Mouse (Mus musculus) lung, adult 2 months (tissue): ENCODE measurements around the gene Dpp9. TPM values are rescaled to one million over a fixed set of nuclear protein-coding genes. Genes with fewer than 3 reads are reported as not detected.

ENCODE experiments used
- DNase-seq: peaks from one replicate; pipeline ENCODE4 v3.0.0; 2022
- H3K4me1 ChIP-seq: fragments of 200-500 bp; 2 replicates; pipeline ENCODE4 v1.6.1; 2011; ENCODE audit warnings: low read length; ENCODE audit not compliant: control insufficient read depth, insufficient read depth
- H3K4me3 ChIP-seq: fragments of 200-500 bp; replicated peaks from 2 replicates; pipeline ENCODE3; 2011; ENCODE audit warnings: low read depth, mild to moderate bottlenecking, control low read depth, low read length; ENCODE audit errors: extremely low read depth
- CTCF ChIP-seq: fragments of 200-500 bp; IDR thresholded peaks from 2 replicates; pipeline ENCODE4 v1.5.1; 2011; ENCODE audit warnings: mild to moderate bottlenecking, low read length, control low read depth; ENCODE audit not compliant: insufficient read depth
- POLR2A ChIP-seq: fragments of 200-500 bp; IDR thresholded peaks from 2 replicates; pipeline ENCODE4 v1.6.1; 2011; ENCODE audit warnings: low read depth, mild to moderate bottlenecking, control low read depth, low read length, borderline replicate concordance; ENCODE audit errors: extremely low read depth
- WGBS: fragments of 180-500 bp; shearing (Covaris S2); methylation state at CpG from one replicate; pipeline ENCODE4 v1.1.7; 2018; 5-methylcytosine and 5-hydroxymethylcytosine counted together
- polyA plus RNA-seq: library from polyadenylated mRNA; depleted of rRNA; stranded (reverse); fragments of >200 nt; gene quantifications from 2 replicates; pipeline ENCODE4 v1.2.3, GENCODE M21; 2012

Dpp9 gene
- polyA plus RNA-seq, 1 experiment = 65.8 TPM

- DNase-seq = no peak
- Histone ChIP-seq H3K4me3 (no peak overlapping the region), H3K4me1 (no peaks in the 10 kb centered on the region)
- 60% methylated on average over 2 of the region's 2 CpGs for WGBS
- TF ChIP-seq CTCF = peak; percentile 54
- no peak for TF ChIP-seq POLR2A
Observed at GRCm38 (mm10) chr17:56196860-56197259, 21.8 kb downstream of the Dpp9 start.

- 87% methylated on average over 13 of the region's 13 CpGs for WGBS
- DNase-seq = no peak
- no peaks in the 10 kb centered on the region for H3K4me1 ChIP-seq
- TF ChIP-seq CTCF (no peak), POLR2A (no peak)
- H3K4me3 ChIP-seq = no peak overlapping the region
Observed at GRCm38 (mm10) chr17:56194765-56195164, 23.9 kb downstream of the Dpp9 start.

- Histone ChIP-seq H3K4me1 (no peaks in the 10 kb centered on the region), H3K4me3 (no peak overlapping the region)
- TF ChIP-seq CTCF = no peak
- no peak for TF ChIP-seq POLR2A
- no peak for DNase-seq
- 85% methylated on average over 12 of the region's 12 CpGs for WGBS
Observed at GRCm38 (mm10) chr17:56194357-56194756, 24.3 kb downstream of the Dpp9 start.

GRCm38 (mm10) chr17:56191266-56191665 is 27.4 kb downstream of the Dpp9 start:
- Histone ChIP-seq H3K4me3 (no peak overlapping the region), H3K4me1 (no peaks in the 10 kb centered on the region)
- 85% methylated on average over 6 of the region's 6 CpGs for WGBS
- no peak for DNase-seq
- TF ChIP-seq POLR2A (no peak), CTCF (no peak)

- H3K4me3 ChIP-seq = no peak overlapping the region
- DNase-seq = no peak
- WGBS = 38% methylated on average over 11 of the region's 11 CpGs
- peaks cover 8% of the 10 kb centered on the region for H3K4me1 ChIP-seq
- TF ChIP-seq CTCF (no peak), POLR2A (no peak)
Observed at GRCm38 (mm10) chr17:56185281-56186141, 33.2 kb downstream of the Dpp9 start.

- peaks cover 8% of the 10 kb centered on the region for H3K4me1 ChIP-seq
- TF ChIP-seq POLR2A = peak; percentile 69; the same call in 1 of the 2 replicates
- no peak for TF ChIP-seq CTCF
- under 1% methylated on average over 47 of the region's 47 CpGs for WGBS
- H3K4me3 ChIP-seq = peak within 1 kb of the TSS; percentile 75
- peak; percentile 96 for DNase-seq
Observed at GRCm38 (mm10) chr17:56183658-56184103, 35.0 kb downstream of the Dpp9 start, which contains the start of gene Mydgf. Mydgf (minus strand) TSS chr17:56183920.

GRCm38 (mm10) chr17:56182975-56183657 is 35.6 kb downstream of the Dpp9 start:
- DNase-seq = no peak
- under 1% methylated on average over 14 of the region's 14 CpGs for WGBS

GRCm38 (mm10) chr17:56175416-56175815 is 43.3 kb downstream of the Dpp9 start:
- Histone ChIP-seq H3K4me1 (no peaks in the 10 kb centered on the region), H3K4me3 (no peak overlapping the region)
- 94% methylated on average over 3 of the region's 3 CpGs for WGBS
- no peak for TF ChIP-seq POLR2A
- no peak for TF ChIP-seq CTCF
- no peak for DNase-seq

More at GRCm38 (mm10) chr17:56182975-56183657, 35.6 kb downstream of the Dpp9 start:
- TF ChIP-seq POLR2A (no peak), CTCF (no peak)
- H3K4me3 ChIP-seq = peak overlapping the region; percentile 75
- peaks cover 8% of the 10 kb centered on the region for H3K4me1 ChIP-seq

- no peak for TF ChIP-seq POLR2A
- TF ChIP-seq CTCF = no peak
- no peak for DNase-seq
- Histone ChIP-seq H3K4me1 (no peaks in the 10 kb centered on the region), H3K4me3 (no peak overlapping the region)
- WGBS = 66% methylated on average over 10 of the region's 10 CpGs
Observed at GRCm38 (mm10) chr17:56173401-56174046, 45.2 kb downstream of the Dpp9 start.
